Mouse (Mus musculus) inflammation-experienced regulatory T-cells (primary cell): ENCODE data around the gene Micu2. TPM values are rescaled to one million over a fixed set of nuclear protein-coding genes. Genes with fewer than 3 reads are reported as not detected.

Source experiments
- polyA plus RNA-seq, 2 experiments: library from polyadenylated mRNA; unstranded; fragments of 100-300 nt; shearing (Covaris generic); gene quantifications; one replicate each; pipeline ENCODE4 v1.2.1; 2017

The Micu2 gene
- polyA plus RNA-seq, result 100 to 1,000 TPM; 104 to 107 TPM

GRCm38 (mm10) chr14:57998526-57999401 lies at the start of gene Micu2:
Gene Micu2, minus strand, starts transcription at chr14:57999262.

GRCm38 (mm10) chr14:57890011-57890842 lies 108.8 kb downstream of the Micu2 start, which contains the start of gene Zdhhc20:
Gene Zdhhc20, minus strand, starts transcription at chr14:57890276.

Other genes with a start within 250 kb of the Micu2 start
- gene Lats2, start 240.9 kb downstream of the Micu2 start, polyA plus RNA-seq, result 10 to 100 TPM; 50.8 to 66.8 TPM
- 100 to 1,000 TPM; 202 to 234 TPM for gene Sap18, start 201.1 kb downstream of the Micu2 start, polyA plus RNA-seq
- gene Ska3, start 173.1 kb downstream of the Micu2 start, polyA plus RNA-seq, result 1 to 10 TPM in 1 of 2 experiments, under 1 TPM in 1; 0.64 to 2.7 TPM
- 100 to 1,000 TPM in 1 of 2 experiments, 10 to 100 TPM in 1; 99.9 to 122 TPM for gene Mrpl57, start 173.0 kb downstream of the Micu2 start, polyA plus RNA-seq
- gene Zdhhc20, start 109.0 kb downstream of the Micu2 start, polyA plus RNA-seq, result 100 to 1,000 TPM; 182 to 196 TPM
- 1 to 10 TPM in 1 of 2 experiments, under 1 TPM in 1; 0.30 to 1.5 TPM for gene Fgf9, start 71.3 kb upstream of the Micu2 start, polyA plus RNA-seq